Mouse (Mus musculus) small intestine, adult 2 months (tissue): ENCODE measurements around the gene Mthfsd. TPM values are rescaled to one million over a fixed set of nuclear protein-coding genes. Genes with fewer than 3 reads are reported as not detected.

Experiments used
- H3K27ac ChIP-seq: fragments of 200-500 bp; 2 replicates; pipeline ENCODE4 v1.5.1; 2012; ENCODE audit warnings: low read depth, low read length, control low read depth, inconsistent platforms; ENCODE audit not compliant: insufficient read depth
- H3K27me3 ChIP-seq: fragments of 200-500 bp; 2 replicates; pipeline ENCODE4 v1.6.1; 2012; ENCODE audit warnings: mild to moderate bottlenecking, moderate library complexity, low read length, inconsistent platforms; ENCODE audit not compliant: control insufficient read depth, insufficient read depth
- H3K36me3 ChIP-seq: fragments of 200-500 bp; 2 replicates; pipeline ENCODE4 v1.6.1; 2012; ENCODE audit warnings: mild to moderate bottlenecking, low read length, control low read depth, inconsistent platforms; ENCODE audit not compliant: control insufficient read depth, insufficient read depth
- H3K4me1 ChIP-seq: fragments of 200-500 bp; 2 replicates; pipeline ENCODE4 v1.6.1; 2012; ENCODE audit warnings: low read length, inconsistent platforms, mixed read lengths; ENCODE audit not compliant: control insufficient read depth, insufficient read depth, insufficient read length
- H3K4me3 ChIP-seq: fragments of 200-500 bp; 2 replicates; pipeline ENCODE4 v1.5.1; 2012; ENCODE audit warnings: low read depth, mild to moderate bottlenecking, control low read depth, inconsistent platforms, low read length, moderate library complexity
- CTCF ChIP-seq: fragments of 200-500 bp; IDR thresholded peaks from 2 replicates; pipeline ENCODE4 v1.5.1; 2012; ENCODE audit warnings: low read depth, mild to moderate bottlenecking, control low read depth, inconsistent platforms, low read length, moderate library complexity, mixed read lengths; ENCODE audit not compliant: insufficient replicate concordance, insufficient read length; ENCODE audit errors: extremely low read depth
- POLR2A ChIP-seq: fragments of 200-500 bp; IDR thresholded peaks from 2 replicates; pipeline ENCODE4 v1.6.1; 2012; ENCODE audit warnings: low read depth, mild to moderate bottlenecking, control low read depth, inconsistent platforms, low read length, moderate library complexity
- WGBS: fragments of 180-500 bp; shearing (Covaris S2); methylation state at CpG from one replicate; pipeline ENCODE4 v1.1.7; 2018; 5-methylcytosine and 5-hydroxymethylcytosine counted together
- polyA plus RNA-seq: library from polyadenylated mRNA; depleted of rRNA; stranded (reverse); fragments of >200 nt; gene quantifications from 2 replicates; pipeline ENCODE4 v1.2.3, GENCODE M21; 2012

The Mthfsd gene
- polyA plus RNA-seq, 1 experiment = 23.4 TPM

DNA sequence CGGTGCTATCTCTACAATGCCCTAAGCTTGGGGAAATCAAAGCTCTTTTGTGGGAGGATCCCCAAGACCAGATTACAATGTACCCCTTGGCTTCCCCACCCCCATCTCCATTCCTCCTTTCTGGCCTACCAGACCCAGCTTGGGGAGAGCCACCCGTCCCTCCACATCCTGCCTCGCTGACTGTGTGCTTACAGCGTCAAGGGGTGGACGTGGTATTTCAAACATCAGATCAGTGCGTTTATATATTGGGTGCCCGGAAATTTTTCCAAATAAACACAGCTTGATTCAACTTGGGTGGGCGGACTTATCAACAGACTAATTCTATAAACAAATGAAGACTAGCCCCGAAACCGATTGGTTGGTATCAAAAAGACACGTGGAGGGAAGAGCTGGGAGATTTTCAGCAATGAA lies 19.1 kb upstream of the Mthfsd start:
- H3K36me3 ChIP-seq = no peaks in the 10 kb centered on the region
- TF ChIP-seq CTCF (no peak), POLR2A (no peak)
- H3K27me3 ChIP-seq = peaks cover 67% of the 10 kb centered on the region
- WGBS = 7% methylated on average over 11 of the region's 11 CpGs
- H3K4me1 ChIP-seq = peaks cover 3% of the 10 kb centered on the region
- no peak overlapping the region for H3K27ac ChIP-seq
- no peak overlapping the region for H3K4me3 ChIP-seq

DNA sequence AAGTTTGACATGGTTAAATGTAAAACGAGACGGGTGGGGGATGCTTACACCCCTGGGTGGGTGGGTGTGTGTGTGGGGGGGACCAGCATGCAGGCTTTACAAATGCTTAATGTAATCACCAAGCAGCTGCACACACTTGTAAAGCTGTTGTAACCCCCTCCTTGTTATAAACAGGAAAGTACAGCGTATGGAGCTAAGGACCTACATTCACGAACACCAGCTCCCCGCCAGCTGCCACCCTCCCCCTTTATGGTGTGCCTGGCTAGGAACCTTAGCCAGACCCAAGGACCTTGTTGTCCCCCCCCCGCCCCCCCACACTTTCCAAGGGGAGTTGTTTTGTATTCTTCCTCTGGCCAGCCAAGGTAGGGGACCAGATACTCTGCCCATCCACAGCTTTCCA lies 18.5 kb upstream of the Mthfsd start:
- 10% methylated on average over 6 of the region's 6 CpGs for WGBS
- no peak for TF ChIP-seq CTCF
- no peak for TF ChIP-seq POLR2A
- Histone ChIP-seq H3K27ac (no peak overlapping the region), H3K36me3 (no peaks in the 10 kb centered on the region), H3K4me3 (no peak overlapping the region), H3K27me3 (peaks cover 73% of the 10 kb centered on the region), H3K4me1 (peaks cover 3% of the 10 kb centered on the region)

DNA sequence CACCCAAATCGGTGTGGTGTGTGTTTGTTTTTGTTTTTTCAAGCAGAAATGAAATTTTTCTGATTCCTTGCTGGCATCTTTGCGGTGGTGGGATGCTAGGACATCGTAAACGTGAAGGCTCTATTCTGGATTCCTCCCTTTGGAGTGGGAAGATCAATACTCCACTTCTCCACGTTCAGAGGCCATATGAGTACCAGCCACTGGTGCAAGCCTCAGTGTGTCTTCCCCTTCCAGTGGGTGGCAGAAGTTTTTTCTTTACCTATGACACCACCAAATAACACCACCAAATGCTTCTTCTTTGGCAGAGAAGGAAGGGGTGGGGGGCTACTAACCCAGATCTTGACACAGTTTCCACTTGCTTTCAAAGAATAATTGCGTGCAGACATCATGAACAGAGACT lies 18.0 kb upstream of the Mthfsd start:
- Histone ChIP-seq H3K27ac (no peak overlapping the region), H3K4me1 (peaks cover 3% of the 10 kb centered on the region), H3K27me3 (peaks cover 78% of the 10 kb centered on the region), H3K36me3 (no peaks in the 10 kb centered on the region), H3K4me3 (no peak overlapping the region)
- TF ChIP-seq POLR2A (no peak), CTCF (no peak)
- WGBS = 13% methylated on average over 6 of the region's 6 CpGs

DNA sequence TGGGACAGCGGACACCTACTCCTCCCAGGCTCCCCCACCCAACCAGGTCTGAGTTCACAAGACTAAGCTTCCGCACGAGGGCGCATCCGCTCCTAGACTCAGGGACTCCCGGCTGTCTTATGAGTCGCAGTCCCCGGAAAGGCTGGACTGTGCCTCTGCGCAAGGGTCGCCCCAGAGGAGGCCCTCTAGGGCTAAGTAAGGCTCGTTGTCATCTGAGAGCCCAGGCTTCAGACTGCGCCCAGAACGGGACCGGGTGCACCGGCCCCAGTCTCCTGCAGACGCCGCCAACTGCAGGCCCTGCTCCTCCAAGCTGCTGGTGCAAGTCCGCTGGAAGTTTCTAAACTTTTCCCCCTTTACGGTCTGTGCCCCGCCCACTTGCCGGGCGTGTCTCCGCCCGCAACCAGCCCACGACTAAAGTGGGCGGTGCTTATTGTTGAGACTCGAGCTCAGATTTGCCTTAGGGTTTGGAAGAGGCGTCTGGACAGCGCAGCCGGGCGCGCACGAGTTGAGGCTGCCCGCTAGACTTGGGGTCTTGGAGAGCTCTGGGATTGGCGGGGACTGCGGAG lies 17.2 kb upstream of the Mthfsd start:
- no peak overlapping the region for H3K27ac ChIP-seq
- H3K4me3 ChIP-seq = peak overlapping the region; percentile 52
- TF ChIP-seq POLR2A (no peak), CTCF (no peak)
- H3K36me3 ChIP-seq = no peaks in the 10 kb centered on the region
- peaks cover 3% of the 10 kb centered on the region for H3K4me1 ChIP-seq
- WGBS = 2% methylated on average over 36 of the region's 36 CpGs
- peaks cover 85% of the 10 kb centered on the region for H3K27me3 ChIP-seq

DNA sequence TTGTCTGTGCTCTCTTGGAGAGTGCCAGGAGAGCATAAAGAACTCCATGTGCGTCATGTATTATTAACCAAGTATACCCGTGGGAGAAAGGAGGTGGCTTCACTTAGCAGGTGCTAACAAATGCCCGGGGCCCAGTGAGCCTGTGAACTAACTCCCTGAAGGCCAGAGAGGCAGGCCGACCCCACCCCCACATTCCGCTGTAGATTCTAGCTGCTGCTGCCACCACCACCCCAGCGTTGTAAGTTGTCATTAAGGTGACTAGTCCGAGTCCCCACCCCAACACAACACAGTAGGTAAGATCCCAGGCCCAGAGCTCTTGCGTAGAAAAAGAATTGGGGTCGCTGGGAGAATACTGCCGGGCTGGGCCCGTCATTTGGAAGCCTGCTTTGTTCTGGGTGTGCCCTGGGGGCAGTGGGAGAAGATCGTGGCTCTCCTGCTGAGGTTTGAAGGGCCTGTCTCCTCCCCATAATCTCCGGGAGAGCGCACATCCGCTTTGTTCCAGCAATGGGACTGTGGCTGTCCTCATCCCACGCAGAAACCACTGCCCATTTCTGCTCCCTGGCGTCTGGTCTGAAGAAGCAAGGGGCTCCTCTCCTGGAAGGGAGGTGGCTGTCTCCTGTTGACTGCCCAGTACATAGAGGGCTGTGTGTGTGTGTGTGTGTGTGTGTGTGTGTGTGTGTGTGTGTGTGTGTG lies 16.5 kb upstream of the Mthfsd start:
- WGBS = 7% methylated on average over 17 of the region's 17 CpGs
- TF ChIP-seq CTCF = no peak
- no peak for TF ChIP-seq POLR2A
- H3K4me3 ChIP-seq = no peak overlapping the region

DNA sequence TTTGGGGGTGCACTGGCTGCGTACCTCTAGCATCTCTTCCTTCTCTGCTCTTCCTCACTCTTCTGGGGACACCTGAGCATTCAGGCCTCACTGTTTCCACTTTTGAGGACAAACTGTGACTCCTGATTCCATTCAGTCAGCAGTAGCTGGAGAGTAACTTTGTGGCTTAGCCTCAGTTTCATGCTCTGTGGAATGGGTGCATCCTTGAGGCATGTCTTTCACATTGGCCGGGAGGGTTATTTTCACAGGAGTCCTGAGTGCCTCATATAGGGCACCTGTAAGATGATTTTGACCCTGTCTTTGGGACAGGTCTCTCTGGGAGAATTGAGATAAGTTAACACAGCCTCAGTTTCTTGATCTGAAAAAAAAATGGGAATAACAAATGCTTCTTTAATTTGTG lies 14.9 kb upstream of the Mthfsd start:
- TF ChIP-seq POLR2A (no peak), CTCF (no peak)
- H3K27me3 ChIP-seq = peaks cover 85% of the 10 kb centered on the region
- H3K36me3 ChIP-seq = no peaks in the 10 kb centered on the region
- WGBS = 69% methylated on average over 2 of the region's 2 CpGs
- no peak overlapping the region for H3K27ac ChIP-seq
- peaks cover 3% of the 10 kb centered on the region for H3K4me1 ChIP-seq
- no peak overlapping the region for H3K4me3 ChIP-seq

More for the DNA sequence above, 16.5 kb upstream of the Mthfsd start:
- no peaks in the 10 kb centered on the region for H3K36me3 ChIP-seq
- H3K27ac ChIP-seq = no peak overlapping the region
- H3K27me3 ChIP-seq = peaks cover 87% of the 10 kb centered on the region
- H3K4me1 ChIP-seq = peaks cover 3% of the 10 kb centered on the region

DNA sequence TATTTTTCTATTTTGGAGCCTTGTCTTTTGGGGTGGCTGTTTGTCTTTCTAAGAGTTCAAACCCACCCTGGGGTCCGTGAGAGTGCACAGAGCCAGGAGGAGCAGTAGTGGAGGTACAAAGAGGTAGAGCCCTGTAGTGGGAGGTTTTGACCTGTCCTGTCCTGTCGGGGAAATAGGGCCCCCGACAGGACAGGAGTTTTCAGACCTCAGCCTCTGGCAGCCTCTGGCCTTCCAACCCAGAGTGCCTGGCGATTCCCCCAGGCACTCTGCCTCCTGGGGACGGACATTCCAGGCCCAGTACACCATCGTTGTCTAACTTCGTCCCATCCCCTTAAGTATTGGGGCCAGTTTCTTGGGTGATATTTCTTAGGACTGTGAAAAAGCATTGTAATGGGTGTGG lies 14.2 kb upstream of the Mthfsd start:
- H3K27ac ChIP-seq = no peak overlapping the region
- peaks cover 85% of the 10 kb centered on the region for H3K27me3 ChIP-seq
- H3K4me1 ChIP-seq = peaks cover 3% of the 10 kb centered on the region
- WGBS = 25% methylated on average over 7 of the region's 7 CpGs
- no peak overlapping the region for H3K4me3 ChIP-seq
- TF ChIP-seq CTCF = no peak
- H3K36me3 ChIP-seq = no peaks in the 10 kb centered on the region

DNA sequence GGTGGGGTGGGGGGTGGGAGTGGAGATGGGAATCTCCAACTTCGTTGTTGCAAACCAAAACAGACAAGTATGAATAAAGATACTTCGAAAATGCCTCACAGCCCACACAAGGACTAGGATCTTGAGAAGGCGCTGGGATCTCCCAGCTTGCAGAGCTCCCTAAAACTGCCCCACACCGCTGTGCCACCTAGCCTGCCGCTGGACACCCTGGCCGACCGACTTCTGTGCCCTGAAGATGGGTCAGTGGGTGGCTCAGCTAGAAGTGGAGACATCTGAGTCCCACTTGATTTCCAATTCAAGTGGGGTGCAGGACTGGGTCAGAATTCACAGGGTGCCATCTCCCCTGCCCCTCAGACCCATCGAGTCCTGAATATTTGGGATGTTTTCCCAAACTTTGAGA lies 13.5 kb upstream of the Mthfsd start:
- Histone ChIP-seq H3K4me1 (peaks cover 7% of the 10 kb centered on the region), H3K27ac (no peak overlapping the region), H3K27me3 (peaks cover 85% of the 10 kb centered on the region), H3K4me3 (no peak overlapping the region), H3K36me3 (no peaks in the 10 kb centered on the region)
- TF ChIP-seq POLR2A (no peak), CTCF (no peak)
- WGBS = 26% methylated on average over 8 of the region's 8 CpGs
